Mouse (Mus musculus) small intestine, adult 2 months (tissue): ENCODE measurements around the gene Hcfc1.

Experiments
- CTCF ChIP-seq: fragments of 200-500 bp; IDR thresholded peaks from 2 replicates; pipeline ENCODE4 v1.5.1; 2012; ENCODE audit warnings: low read depth, mild to moderate bottlenecking, control low read depth, inconsistent platforms, low read length, moderate library complexity, mixed read lengths; ENCODE audit not compliant: insufficient replicate concordance, insufficient read length; ENCODE audit errors: extremely low read depth
- POLR2A ChIP-seq: fragments of 200-500 bp; IDR thresholded peaks from 2 replicates; pipeline ENCODE4 v1.6.1; 2012; ENCODE audit warnings: low read depth, mild to moderate bottlenecking, control low read depth, inconsistent platforms, low read length, moderate library complexity

GRCm38 (mm10) chrX:73921285-73921822 lies 44.8 kb downstream of the Hcfc1 start:
- no peak for TF ChIP-seq CTCF
- TF ChIP-seq POLR2A, result no peak
